Mouse (Mus musculus) erythroblast, embryonic 14.5 days (primary cell): ENCODE data around the gene Prss42.

Experiments
- GATA1 ChIP-seq: IDR thresholded peaks from 2 replicates; pipeline ENCODE4 v1.6.1; 2012; ENCODE audit warnings: low read length, inconsistent platforms, mixed read lengths
- TAL1 ChIP-seq: IDR thresholded peaks from 3 replicates; pipeline ENCODE4 v1.6.1; 2012; ENCODE audit warnings: low read length, inconsistent platforms, mixed read lengths

DNA sequence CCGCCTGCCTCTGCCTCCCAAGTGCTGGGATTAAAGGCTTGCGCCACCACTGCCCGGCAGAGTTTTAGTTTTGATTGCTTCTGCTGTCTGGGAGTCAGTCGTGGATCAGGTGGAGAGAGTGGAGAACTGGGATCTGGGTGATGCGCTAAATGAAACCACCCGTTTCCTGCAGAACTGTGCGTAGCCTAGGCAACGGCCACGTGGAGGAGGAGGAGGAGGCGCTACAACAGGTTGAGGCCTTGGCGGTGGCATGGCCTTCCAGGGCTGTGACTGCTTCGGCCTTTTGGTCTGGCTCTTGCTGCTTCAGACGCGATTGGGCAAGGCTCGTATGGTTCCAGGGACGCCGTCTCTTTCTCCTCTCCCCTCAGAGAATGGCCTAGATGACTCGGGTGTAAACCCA lies 15.8 kb downstream of the Prss42 start, which contains the start of gene Prss44:
- no peak for TF ChIP-seq GATA1
- TF ChIP-seq TAL1 = no peak
